Mouse (Mus musculus) layer of hippocampus, adult 2 months (tissue): Measurements from ENCODE around the gene Pim3. TPM values are rescaled to one million over a fixed set of nuclear protein-coding genes. Genes with fewer than 3 reads are reported as not detected.

Experiments
- DNase-seq, 2 experiments: peaks; one replicate each; pipeline ENCODE4 v3.0.0; 2022; ENCODE audit warnings: low spot score in 2 of 2
- H3K27ac ChIP-seq: fragments of 200-600 bp; 2 replicates; pipeline ENCODE4 v1.8.1; 2022
- H3K4me3 ChIP-seq: fragments of 200-600 bp; 2 replicates; pipeline ENCODE4 v1.8.1; 2022; ENCODE audit warnings: mild to moderate bottlenecking
- CTCF ChIP-seq: fragments of 200-600 bp; conservative IDR thresholded peaks from 2 replicates; pipeline ENCODE4 v1.8.1; 2022; ENCODE audit warnings: antibody characterized with exemption, mild to moderate bottlenecking, moderate library complexity
- total RNA-seq, 2 experiments: library from RNA; stranded (reverse); gene quantifications; 2 replicates each; pipeline ENCODE4 v1.2.3; 2021

The Pim3 gene
- total RNA-seq, 2 experiments from 2014 or later = 29.9 to 37.9 TPM

GRCm38 (mm10) chr15:88854969-88855830, 6.8 kb upstream of the Pim3 start:
- TF ChIP-seq CTCF = no peak
- H3K27ac ChIP-seq = peak overlapping the region; percentile 0; the same call in 1 of the 2 replicates
- no peak for DNase-seq
- no peak overlapping the region for H3K4me3 ChIP-seq

GRCm38 (mm10) chr15:88855896-88856417, 6.0 kb upstream of the Pim3 start:
- no peak overlapping the region for H3K4me3 ChIP-seq
- H3K27ac ChIP-seq = peak overlapping the region; percentile 28; the same call in 1 of the 2 replicates
- TF ChIP-seq CTCF = no peak
- DNase-seq = no peak

GRCm38 (mm10) chr15:88856613-88857012, 5.4 kb upstream of the Pim3 start:
- DNase-seq = no peak
- TF ChIP-seq CTCF = no peak
- H3K4me3 ChIP-seq = no peak overlapping the region
- H3K27ac ChIP-seq = no peak overlapping the region

- H3K27ac ChIP-seq = peak overlapping the region; percentile 71
- no peak for TF ChIP-seq CTCF
- no peak for DNase-seq
- no peak overlapping the region for H3K4me3 ChIP-seq
These were observed 4.6 kb upstream of the Pim3 start for GRCm38 (mm10) chr15:88857361-88857760.

- Histone ChIP-seq H3K27ac (peak overlapping the region; percentile 71), H3K4me3 (no peak overlapping the region)
- DNase-seq = no peak
- TF ChIP-seq CTCF = no peak
These were observed 3.8 kb upstream of the Pim3 start for GRCm38 (mm10) chr15:88858141-88858541.

- no peak for DNase-seq
- H3K27ac ChIP-seq = peak overlapping the region; percentile 71
- no peak overlapping the region for H3K4me3 ChIP-seq
- TF ChIP-seq CTCF = no peak
These were observed 3.3 kb upstream of the Pim3 start for GRCm38 (mm10) chr15:88858707-88859106.

- Histone ChIP-seq H3K27ac (no peak overlapping the region; the same call in 1 of the 2 replicates), H3K4me3 (no peak overlapping the region)
- no peak for TF ChIP-seq CTCF
- no peak for DNase-seq
These were observed 2.6 kb upstream of the Pim3 start for GRCm38 (mm10) chr15:88859206-88859970.

- Histone ChIP-seq H3K27ac (peak overlapping the region; percentile 97), H3K4me3 (no peak overlapping the region)
- DNase-seq = no peak
- no peak for TF ChIP-seq CTCF
These were observed 1.2 kb upstream of the Pim3 start for GRCm38 (mm10) chr15:88860781-88861180.

- Histone ChIP-seq H3K27ac (peak overlapping the region; percentile 97), H3K4me3 (peak overlapping the region; percentile 66)
- no peak for TF ChIP-seq CTCF
- DNase-seq = peak in 1 of 2 experiments; percentile 42
These were observed 1.1 kb downstream of the Pim3 start for GRCm38 (mm10) chr15:88862881-88863694.

GRCm38 (mm10) chr15:88863695-88864231, 1.8 kb downstream of the Pim3 start:
- peak overlapping the region; percentile 66 for H3K4me3 ChIP-seq
- peak; percentile 33 for TF ChIP-seq CTCF
- peak overlapping the region; percentile 97 for H3K27ac ChIP-seq
- peak; percentile 86 to 93 for DNase-seq

- Histone ChIP-seq H3K27ac (peak overlapping the region; percentile 97), H3K4me3 (peak overlapping the region; percentile 66)
- no peak for DNase-seq
- TF ChIP-seq CTCF = peak; percentile 41
These were observed 2.5 kb downstream of the Pim3 start for GRCm38 (mm10) chr15:88864270-88865030.
